Mouse (Mus musculus) right cerebral cortex, postnatal 25 days (tissue): ENCODE results near the gene Gm28035.

Source experiments
- DNase-seq: peaks from one replicate; pipeline ENCODE4 v3.0.0; 2022

The Gm28035 gene

GRCm38 (mm10) chr2:30240267-30240666 lies at the start of gene Gm28035:
Gene Gm28035 (plus strand): TSS chr2:30240567.
- DNase-seq: no peak

DNA sequence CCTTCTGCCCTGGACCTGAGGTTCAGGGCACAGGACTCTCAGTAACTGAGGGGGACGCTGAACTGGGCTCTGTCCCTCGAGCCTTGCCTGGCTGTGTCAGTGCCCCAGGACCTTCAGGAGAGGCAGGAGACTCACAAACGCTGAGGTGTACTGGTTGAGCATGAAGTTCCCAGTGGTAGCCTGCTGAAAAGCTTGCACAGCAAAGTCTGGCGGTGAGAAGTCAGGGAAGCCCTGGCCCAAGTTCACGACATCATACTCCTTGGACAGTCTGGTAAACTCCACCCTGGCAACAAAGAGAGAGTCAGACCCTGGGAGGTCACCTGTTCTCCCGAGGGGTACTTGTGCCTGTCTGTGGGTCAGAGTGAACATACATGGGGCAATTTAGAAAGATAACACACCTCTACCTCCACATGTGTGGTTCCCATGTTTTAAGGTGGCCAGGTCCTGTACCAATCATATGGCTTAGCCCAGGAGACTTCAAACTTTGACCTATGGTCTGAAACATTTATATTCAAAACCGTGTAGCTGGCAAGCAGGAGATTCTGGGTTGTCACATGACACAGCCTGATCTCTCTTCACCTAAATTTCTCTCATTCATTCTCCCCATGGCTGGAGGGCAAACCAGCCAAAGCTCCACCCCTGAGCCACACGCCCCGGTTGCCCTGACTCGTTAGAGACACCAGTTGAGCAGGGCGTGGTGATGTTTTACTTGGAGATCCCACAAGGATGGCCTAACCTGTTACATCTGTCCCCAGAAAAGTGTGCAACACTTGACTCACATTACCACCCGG lies 48.4 kb upstream of the Gm28035 start:
- DNase-seq: no peak

- no peak for DNase-seq
Measured at GRCm38 (mm10) chr2:30194656-30195055, 45.7 kb upstream of the Gm28035 start.

DNA sequence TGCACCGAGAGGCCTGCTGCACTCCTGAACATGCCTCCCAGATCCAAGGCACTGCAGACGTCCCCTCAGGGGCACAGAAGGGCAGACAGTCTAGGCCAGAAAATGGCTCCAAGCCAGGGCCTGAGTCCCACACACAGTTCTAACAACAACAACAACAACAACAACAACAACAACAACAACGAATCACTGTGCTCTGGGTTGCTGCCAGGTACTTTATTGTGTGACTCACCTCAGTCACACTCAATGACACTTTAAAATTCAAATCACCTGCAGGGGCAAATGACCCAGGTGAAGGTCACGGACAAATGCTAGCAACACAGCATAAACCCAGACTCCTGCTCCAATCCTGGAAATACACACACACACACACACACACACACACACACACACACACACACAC lies 42.3 kb upstream of the Gm28035 start:
- DNase-seq: no peak

DNA sequence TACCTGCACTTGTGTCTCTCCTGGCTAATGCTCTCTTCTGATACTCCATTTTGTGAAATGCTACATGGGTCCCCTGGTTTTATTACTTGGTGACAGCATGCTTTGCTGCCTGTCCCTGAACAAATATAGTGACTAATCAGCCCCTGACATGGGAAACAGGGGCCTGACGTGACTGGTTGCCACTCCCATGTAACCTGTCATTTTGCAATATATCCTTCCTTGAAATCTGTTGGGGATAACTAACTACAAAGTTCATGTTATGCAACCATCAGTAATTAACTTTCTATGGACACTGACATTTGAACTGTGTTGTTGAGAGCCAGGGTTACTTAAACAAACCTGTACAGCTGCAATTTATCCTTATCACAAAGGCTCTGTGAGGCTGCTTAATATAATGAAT lies 40.4 kb upstream of the Gm28035 start:
- no peak for DNase-seq

GRCm38 (mm10) chr2:30200388-30200925 lies 39.9 kb upstream of the Gm28035 start:
- DNase-seq: no peak

DNA sequence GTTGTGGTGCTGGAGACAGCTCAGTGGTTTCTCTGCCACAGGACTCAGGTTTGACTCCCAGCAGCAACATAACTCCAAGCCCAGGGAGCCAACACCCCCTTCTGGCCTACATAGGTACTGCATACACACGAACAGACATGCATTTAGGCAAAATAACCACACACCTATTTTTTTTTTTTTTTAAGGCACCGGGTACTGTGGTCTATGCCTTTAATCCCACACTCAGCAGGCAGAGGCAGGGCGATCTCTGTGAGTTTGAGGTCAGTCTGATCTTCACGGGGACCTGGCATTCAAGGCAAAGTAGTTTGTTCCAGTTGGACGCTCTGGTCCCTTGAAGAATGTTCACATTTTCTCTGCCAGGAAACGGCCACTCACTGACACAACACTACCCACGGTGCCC lies 36.9 kb upstream of the Gm28035 start:
- no peak for DNase-seq

- DNase-seq: no peak
Measured at GRCm38 (mm10) chr2:30205255-30205628, 35.1 kb upstream of the Gm28035 start.

DNA sequence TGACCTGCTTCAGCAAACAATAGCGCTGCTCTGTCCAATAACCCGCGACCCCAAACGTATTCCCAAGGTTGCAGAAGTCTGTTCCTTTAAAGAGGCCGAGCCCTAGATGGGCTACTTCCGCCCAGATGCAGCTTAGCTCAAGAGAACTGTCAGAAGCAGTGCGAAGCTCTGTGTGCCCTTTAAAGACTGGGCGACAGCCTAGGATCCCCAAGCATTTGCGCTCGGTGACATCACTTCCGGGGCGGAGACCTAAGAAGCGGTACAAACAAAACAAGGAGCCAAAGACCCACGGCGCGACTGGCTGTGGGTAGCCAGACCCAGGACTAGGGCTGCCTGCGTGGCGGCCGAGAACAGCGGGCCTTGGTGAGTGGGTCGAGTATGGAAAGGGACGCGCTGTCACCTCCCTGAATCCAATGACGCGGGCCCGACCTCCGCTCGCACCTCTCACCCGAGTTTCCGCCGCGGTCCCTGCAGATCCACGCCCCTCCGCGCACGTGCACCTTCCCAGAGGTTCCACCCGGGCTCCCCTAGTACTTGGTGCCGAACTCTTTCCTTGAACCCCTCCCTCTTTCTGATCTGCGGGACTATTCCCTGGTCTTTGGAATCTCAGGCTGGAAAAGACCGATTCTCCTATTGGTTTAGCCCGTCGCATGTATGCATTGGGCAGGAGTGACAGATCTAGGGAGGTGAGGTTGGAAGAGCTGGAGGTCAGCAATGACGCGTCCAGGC lies 34.6 kb upstream of the Gm28035 start, which contains the start of gene Kyat1:
TSS of gene Kyat1 (minus strand) at position 219 of the 729 bp plus-strand sequence.
- peak; percentile 89 for DNase-seq

- DNase-seq: no peak
Measured at GRCm38 (mm10) chr2:30207401-30207800, 33.0 kb upstream of the Gm28035 start.

GRCm38 (mm10) chr2:30207886-30208285 lies 32.5 kb upstream of the Gm28035 start:
- no peak for DNase-seq

DNA sequence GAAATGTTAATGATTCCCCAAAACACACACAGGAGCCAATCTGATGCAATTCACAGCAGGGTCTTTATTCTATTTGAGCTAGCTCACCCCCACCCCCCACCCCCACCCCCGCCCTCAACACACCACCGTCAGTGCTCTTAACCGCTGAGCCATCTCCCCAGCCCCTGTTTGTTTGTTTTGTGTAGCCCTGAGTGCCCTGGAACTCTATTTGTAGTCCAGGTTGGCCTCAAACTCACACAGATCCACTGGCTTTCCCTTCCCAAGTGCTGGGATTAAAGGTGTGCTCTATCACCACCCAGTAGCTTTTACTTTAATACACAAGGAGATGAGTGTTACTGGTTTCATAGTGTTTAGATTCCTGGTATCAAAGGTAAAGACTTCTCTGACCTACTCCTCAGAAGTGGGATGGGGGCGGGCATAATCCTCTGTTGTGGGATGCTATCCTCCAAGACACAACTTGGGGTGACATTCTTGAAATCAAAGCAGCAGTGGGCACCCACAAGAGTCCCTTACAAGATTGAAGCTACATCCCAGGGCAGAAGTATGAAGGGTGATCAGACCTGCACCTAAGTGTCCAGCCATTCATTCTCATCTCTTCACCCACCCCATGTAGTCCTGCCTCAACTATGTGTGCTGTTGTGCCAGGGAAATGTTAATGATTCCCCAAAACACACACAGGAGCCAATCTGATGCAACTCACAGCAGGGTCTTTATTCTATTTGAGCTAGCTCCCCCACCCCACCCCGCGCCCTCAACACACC lies 28.8 kb upstream of the Gm28035 start:
- DNase-seq: no peak

- DNase-seq: no peak
Measured at GRCm38 (mm10) chr2:30212169-30212545, 28.2 kb upstream of the Gm28035 start.

DNA sequence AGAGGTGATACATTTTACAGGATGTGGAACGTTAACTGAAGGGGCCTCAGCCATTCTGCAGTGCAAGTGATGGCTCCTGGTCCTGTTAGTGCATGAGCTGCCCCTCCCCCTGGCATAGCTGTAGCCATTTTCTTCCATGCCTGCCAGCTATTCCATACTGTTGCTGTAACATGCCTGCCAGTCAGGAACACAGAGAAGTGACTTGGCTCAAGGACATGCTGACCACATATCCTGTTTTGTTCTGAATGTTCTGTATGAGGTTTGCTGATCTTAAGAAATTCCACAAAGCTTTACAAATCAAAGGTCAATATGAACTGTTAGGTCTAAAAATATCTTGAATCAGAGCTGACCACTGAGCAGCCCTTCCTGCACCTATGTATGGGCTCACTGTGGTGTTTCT lies 27.4 kb upstream of the Gm28035 start:
- no peak for DNase-seq

GRCm38 (mm10) chr2:30214745-30215144 lies 25.6 kb upstream of the Gm28035 start:
- no peak for DNase-seq

DNA sequence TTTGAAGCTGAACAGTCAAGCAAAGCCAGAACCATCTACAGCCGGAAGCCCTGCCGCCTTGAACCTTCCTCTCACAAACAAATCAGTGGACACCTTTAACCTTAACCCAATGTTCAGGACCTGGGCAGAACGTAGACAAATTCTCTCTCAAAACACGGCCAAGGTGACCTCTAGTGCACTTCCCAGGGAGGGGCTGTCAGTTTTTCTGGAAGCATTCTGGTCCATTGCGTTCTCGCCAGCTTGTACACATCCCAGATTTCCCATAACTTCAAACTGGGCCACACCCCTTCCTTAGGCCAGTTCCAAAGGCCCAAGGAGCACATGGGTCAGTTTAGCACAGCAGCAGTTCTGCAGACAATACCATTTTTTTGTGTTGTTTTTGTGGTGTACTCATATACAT lies 24.9 kb upstream of the Gm28035 start:
- no peak for DNase-seq

DNA sequence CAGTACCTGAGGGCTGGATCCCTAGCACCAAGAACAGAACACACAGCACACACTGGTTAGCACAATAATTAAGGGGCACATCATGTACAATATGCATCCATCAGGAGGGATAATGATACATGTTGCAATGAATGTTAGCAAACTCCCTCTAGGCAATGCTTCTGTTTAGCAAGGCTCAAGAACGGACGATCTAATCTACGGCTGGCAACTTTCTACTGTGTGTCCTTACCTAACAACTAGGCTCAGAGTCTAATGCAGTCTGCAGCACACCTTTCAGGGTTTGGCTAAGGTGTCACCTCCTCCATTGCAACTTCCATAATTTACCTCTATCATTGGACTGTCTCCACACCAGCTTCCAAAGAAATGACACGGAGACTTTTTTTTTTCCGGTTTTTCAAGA lies 24.1 kb upstream of the Gm28035 start:
- DNase-seq: no peak

- no peak for DNase-seq
Measured at GRCm38 (mm10) chr2:30235593-30235992, 4.8 kb upstream of the Gm28035 start.

- DNase-seq: no peak
Measured at GRCm38 (mm10) chr2:30236426-30237198, 3.8 kb upstream of the Gm28035 start.

DNA sequence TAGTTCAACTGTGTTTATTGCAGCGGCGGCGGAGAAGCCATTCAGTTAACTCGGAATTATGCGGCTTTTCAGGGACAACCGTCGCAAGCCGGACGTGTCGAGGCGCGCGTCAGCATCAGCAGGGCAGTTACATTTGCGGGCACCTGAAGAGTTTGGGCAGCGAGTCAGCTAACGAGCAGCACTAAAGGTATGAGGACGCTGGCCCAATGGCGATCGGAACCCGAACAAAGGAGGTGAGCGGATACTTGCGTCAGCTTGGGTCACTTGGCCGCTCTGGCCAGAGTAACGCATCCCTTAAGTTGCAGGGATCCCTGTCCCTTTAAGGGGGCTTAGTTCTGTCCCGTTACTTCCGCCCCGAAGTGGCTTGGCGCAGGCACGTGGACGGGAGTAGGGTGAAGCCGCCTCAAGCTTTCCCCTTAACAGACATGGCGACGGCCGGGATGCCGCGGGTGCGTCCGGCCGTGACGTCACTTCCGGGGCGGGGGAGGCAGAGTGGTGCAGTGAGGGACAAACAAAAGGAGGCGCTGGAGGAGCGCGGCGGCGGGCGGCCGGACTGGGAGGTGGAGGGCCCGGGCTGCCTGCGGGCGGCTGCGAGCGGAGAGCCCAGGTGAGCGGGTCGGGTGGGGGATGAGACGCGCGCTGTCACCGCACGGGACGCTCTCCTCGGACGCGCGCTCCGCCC lies 3.0 kb upstream of the Gm28035 start, which contains the start of gene Lrrc8a:
TSS of gene Lrrc8a (plus strand) at position 517 of the 682 bp plus-strand sequence.
- DNase-seq: peak; percentile 100

DNA sequence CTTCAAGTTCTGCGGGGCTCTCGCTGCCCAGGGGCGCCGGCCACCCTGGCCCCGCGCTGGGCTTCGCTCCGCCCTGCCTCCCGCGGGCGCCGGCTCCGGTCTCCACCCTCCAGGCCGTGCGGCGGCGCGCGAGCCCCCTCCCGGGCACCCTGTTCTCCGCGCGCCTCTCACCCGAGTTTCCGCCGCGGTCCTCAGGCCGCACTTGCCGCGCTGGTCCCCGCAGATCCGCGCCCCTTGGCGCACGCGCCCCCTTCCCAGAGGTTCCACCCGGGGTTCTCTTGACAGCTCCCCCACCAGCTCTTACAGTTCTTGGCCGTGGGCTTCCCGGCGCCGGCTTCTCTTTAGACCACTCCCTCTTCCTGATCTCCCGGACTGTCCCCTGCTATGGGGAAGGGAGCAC lies 2.5 kb upstream of the Gm28035 start:
- peak; percentile 70 for DNase-seq
